Mouse (Mus musculus): ENCODE results near the gene AB124611.

GRCm38 (mm10) chr9:21498284-21498902 lies 27.6 kb upstream of the AB124611 start:
- TF ChIP-seq CTCF (IDR thresholded peaks at IDR 0.05; ENCODE audit: low read depth) (no peak), EP300 (optimal IDR thresholded peaks at IDR 0.05) (no peak)
